Mouse (Mus musculus): ENCODE data around the gene Fig4. TPM values are rescaled to one million over a fixed set of nuclear protein-coding genes. Genes with fewer than 3 reads are reported as not detected.

The Fig4 gene
- polyA plus RNA-seq, 1 experiment from 2014 or later: 16.7 TPM

GRCm38 (mm10) chr10:41288771-41289415 lies 14.2 kb downstream of the Fig4 start:
- no peaks in the 10 kb centered on the region; the same call in 1 of the 2 replicates for H3K36me3 ChIP-seq (replicated peaks)
- no peak overlapping the region for H3K4me3 ChIP-seq
- peaks cover 26% of the 10 kb centered on the region for H3K4me1 ChIP-seq
- WGBS: 42% methylated on average over 16 of the region's 16 CpGs
- DNase-seq (ENCODE audit: extremely low spot score, low spot score): peak; percentile 91
- peak overlapping the region; percentile 82 for H3K27ac ChIP-seq
- no peaks in the 10 kb centered on the region for H3K27me3 ChIP-seq (ENCODE audit: poor library complexity, severe bottlenecking)
- no peaks in the 10 kb centered on the region for H3K9me3 ChIP-seq

DNA sequence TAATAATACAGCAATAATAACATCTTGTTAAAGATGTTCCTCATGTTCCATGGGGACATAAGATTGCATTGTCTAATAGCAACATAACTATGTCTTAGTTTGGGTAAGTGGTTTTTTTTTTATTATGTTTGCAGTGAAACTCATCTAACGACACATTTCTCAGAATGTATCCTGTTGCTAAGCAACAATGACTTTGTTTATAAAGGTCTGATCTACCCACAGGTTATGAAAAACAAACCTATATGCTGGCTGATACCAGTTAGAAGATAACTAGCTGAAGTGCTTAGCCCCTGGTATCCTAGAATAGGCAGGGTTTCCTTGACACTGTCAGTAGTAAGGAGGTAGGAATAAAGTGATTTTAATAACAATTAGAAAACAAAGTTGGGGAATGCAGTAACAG lies 15.0 kb downstream of the Fig4 start:
- DNase-seq (ENCODE audit: extremely low spot score, low spot score): no peak
- WGBS: 90% methylated on average over 1 of the region's 1 CpGs
- Histone ChIP-seq H3K4me1 (peaks cover 20% of the 10 kb centered on the region), H3K27ac (0 out of 2 replicates have a peak overlapping the region, but pooled peaks have one; percentile 82), H3K27me3 (ENCODE audit: poor library complexity, severe bottlenecking) (no peaks in the 10 kb centered on the region), H3K4me3 (no peak overlapping the region), H3K9me3 (no peaks in the 10 kb centered on the region), H3K36me3 (replicated peaks) (no peaks in the 10 kb centered on the region; the same call in 1 of the 2 replicates)

DNA sequence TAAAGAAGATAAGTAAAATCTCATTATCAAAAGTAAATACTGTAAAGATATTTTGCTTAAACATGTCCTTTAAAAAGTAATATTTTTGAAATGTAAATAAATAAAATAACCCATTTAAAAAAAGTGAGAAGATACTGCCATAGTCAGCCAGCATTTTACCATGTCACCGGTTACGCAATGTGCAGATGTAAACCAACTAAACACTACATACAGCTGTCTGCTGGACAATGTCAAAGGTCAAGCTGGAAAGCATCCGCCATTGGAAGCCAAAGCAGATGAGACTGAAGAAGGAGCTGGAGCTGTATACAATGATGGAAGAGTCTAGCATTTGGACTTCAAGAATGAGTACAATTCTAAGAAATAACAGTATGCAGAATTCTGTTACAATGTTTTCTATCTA lies 15.4 kb downstream of the Fig4 start:
- peaks cover 16% of the 10 kb centered on the region for H3K4me1 ChIP-seq
- no peaks in the 10 kb centered on the region for H3K27me3 ChIP-seq (ENCODE audit: poor library complexity, severe bottlenecking)
- no peak overlapping the region for H3K27ac ChIP-seq
- H3K4me3 ChIP-seq: no peak overlapping the region
- H3K9me3 ChIP-seq: no peaks in the 10 kb centered on the region
- DNase-seq (ENCODE audit: extremely low spot score, low spot score): no peak
- WGBS: 90% methylated on average over 3 of the region's 3 CpGs
- no peaks in the 10 kb centered on the region; the same call in 1 of the 2 replicates for H3K36me3 ChIP-seq (replicated peaks)

GRCm38 (mm10) chr10:41282086-41282485 lies 21.0 kb downstream of the Fig4 start:
- Histone ChIP-seq H3K9me3 (no peaks in the 10 kb centered on the region), H3K27me3 (ENCODE audit: poor library complexity, severe bottlenecking) (no peaks in the 10 kb centered on the region), H3K4me3 (no peak overlapping the region), H3K27ac (no peak overlapping the region), H3K4me1 (no peaks in the 10 kb centered on the region), H3K36me3 (replicated peaks) (no peaks in the 10 kb centered on the region; the same call in 1 of the 2 replicates)
- no peak for DNase-seq (ENCODE audit: extremely low spot score, low spot score)
- 92% methylated on average over 2 of the region's 2 CpGs for WGBS

GRCm38 (mm10) chr10:41280796-41281195 lies 22.3 kb downstream of the Fig4 start:
- Histone ChIP-seq H3K27me3 (ENCODE audit: poor library complexity, severe bottlenecking) (no peaks in the 10 kb centered on the region), H3K9me3 (no peaks in the 10 kb centered on the region), H3K4me1 (no peaks in the 10 kb centered on the region), H3K36me3 (replicated peaks) (no peaks in the 10 kb centered on the region; the same call in 1 of the 2 replicates), H3K4me3 (no peak overlapping the region), H3K27ac (no peak overlapping the region)
- DNase-seq (ENCODE audit: extremely low spot score, low spot score): no peak
- WGBS: 94% methylated on average over 2 of the region's 2 CpGs

- no peak for DNase-seq (ENCODE audit: extremely low spot score, low spot score)
- no peak overlapping the region for H3K27ac ChIP-seq
- no peaks in the 10 kb centered on the region for H3K27me3 ChIP-seq (ENCODE audit: poor library complexity, severe bottlenecking)
- no peaks in the 10 kb centered on the region for H3K4me1 ChIP-seq
- 66% methylated on average over 6 of the region's 6 CpGs for WGBS
- no peak overlapping the region for H3K4me3 ChIP-seq
- no peaks in the 10 kb centered on the region for H3K9me3 ChIP-seq
- H3K36me3 ChIP-seq (replicated peaks): no peaks in the 10 kb centered on the region; the same call in 1 of the 2 replicates
These were observed 22.9 kb downstream of the Fig4 start for GRCm38 (mm10) chr10:41280177-41280576.

GRCm38 (mm10) chr10:41278808-41279207 lies 24.3 kb downstream of the Fig4 start:
- Histone ChIP-seq H3K27me3 (ENCODE audit: poor library complexity, severe bottlenecking) (no peaks in the 10 kb centered on the region), H3K27ac (no peak overlapping the region), H3K4me1 (no peaks in the 10 kb centered on the region), H3K4me3 (no peak overlapping the region), H3K36me3 (replicated peaks) (no peaks in the 10 kb centered on the region), H3K9me3 (no peaks in the 10 kb centered on the region)
- no peak for DNase-seq (ENCODE audit: extremely low spot score, low spot score)
- WGBS: 94% methylated on average over 1 of the region's 1 CpGs

- H3K27me3 ChIP-seq (ENCODE audit: poor library complexity, severe bottlenecking): no peaks in the 10 kb centered on the region
- WGBS: 85% methylated on average over 1 of the region's 1 CpGs
- no peaks in the 10 kb centered on the region for H3K4me1 ChIP-seq
- H3K4me3 ChIP-seq: no peak overlapping the region
- H3K9me3 ChIP-seq: no peaks in the 10 kb centered on the region
- no peak for DNase-seq (ENCODE audit: extremely low spot score, low spot score)
- H3K36me3 ChIP-seq (replicated peaks): no peaks in the 10 kb centered on the region
- H3K27ac ChIP-seq: no peak overlapping the region
These were observed 28.2 kb downstream of the Fig4 start for GRCm38 (mm10) chr10:41274871-41275270.

DNA sequence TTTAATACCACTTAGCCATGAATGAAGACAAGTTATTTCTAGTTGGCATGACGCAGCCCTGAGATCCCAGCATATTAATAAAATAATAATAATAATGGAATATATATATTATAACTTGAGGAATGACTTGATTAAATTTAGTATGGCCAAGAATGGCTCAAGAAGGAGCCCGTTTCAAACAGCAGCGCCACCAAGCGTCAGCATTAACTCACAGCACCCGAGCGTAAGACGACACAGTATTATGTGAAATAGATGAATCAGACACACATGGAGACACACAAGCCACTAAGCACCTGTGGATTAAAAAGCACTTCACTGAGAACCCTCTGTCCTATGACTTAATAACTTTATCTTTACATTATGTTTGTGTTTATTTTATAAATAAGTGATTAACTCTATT lies 31.2 kb downstream of the Fig4 start:
- Histone ChIP-seq H3K9me3 (no peaks in the 10 kb centered on the region), H3K27me3 (ENCODE audit: poor library complexity, severe bottlenecking) (no peaks in the 10 kb centered on the region), H3K27ac (no peak overlapping the region), H3K4me1 (no peaks in the 10 kb centered on the region), H3K36me3 (replicated peaks) (no peaks in the 10 kb centered on the region), H3K4me3 (no peak overlapping the region)
- WGBS: 46% methylated on average over 7 of the region's 7 CpGs
- DNase-seq (ENCODE audit: extremely low spot score, low spot score): no peak

GRCm38 (mm10) chr10:41261889-41262288 lies 41.2 kb downstream of the Fig4 start:
- H3K36me3 ChIP-seq (replicated peaks): peaks cover 6% of the 10 kb centered on the region

DNA sequence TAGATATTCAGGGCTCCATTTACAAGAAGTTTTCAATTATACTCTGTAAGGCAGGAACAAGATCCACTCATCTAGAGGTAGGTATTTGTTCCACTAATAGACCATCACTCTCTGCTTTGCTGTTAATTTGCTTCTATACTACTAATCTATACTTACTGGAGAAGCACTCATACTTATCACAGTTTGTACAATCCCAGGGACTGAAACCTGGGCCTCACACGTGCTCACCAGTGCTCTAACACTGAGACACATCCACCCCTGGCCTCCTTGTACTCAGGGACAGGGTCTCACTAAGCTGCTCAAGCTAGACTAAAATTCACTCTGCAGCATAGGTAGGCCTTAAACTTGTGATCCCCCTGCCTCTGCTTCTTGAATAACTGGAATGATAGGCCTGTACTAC lies 41.8 kb downstream of the Fig4 start:
- H3K4me3 ChIP-seq: no peak overlapping the region
- DNase-seq (ENCODE audit: extremely low spot score, low spot score): no peak
- no peaks in the 10 kb centered on the region for H3K27me3 ChIP-seq (ENCODE audit: poor library complexity, severe bottlenecking)
- 59% methylated on average over 1 of the region's 1 CpGs for WGBS
- H3K36me3 ChIP-seq (replicated peaks): peaks cover 6% of the 10 kb centered on the region
- H3K9me3 ChIP-seq: no peaks in the 10 kb centered on the region
- peaks cover 6% of the 10 kb centered on the region; the same call in 1 of the 2 replicates for H3K4me1 ChIP-seq
- no peak overlapping the region for H3K27ac ChIP-seq

More at GRCm38 (mm10) chr10:41261889-41262288, 41.2 kb downstream of the Fig4 start:
- no peak for DNase-seq (ENCODE audit: extremely low spot score, low spot score)
- H3K4me1 ChIP-seq: peaks cover 6% of the 10 kb centered on the region; the same call in 1 of the 2 replicates
- no peaks in the 10 kb centered on the region for H3K9me3 ChIP-seq
- no peak overlapping the region for H3K4me3 ChIP-seq
- H3K27me3 ChIP-seq (ENCODE audit: poor library complexity, severe bottlenecking): no peaks in the 10 kb centered on the region
- H3K27ac ChIP-seq: no peak overlapping the region

DNA sequence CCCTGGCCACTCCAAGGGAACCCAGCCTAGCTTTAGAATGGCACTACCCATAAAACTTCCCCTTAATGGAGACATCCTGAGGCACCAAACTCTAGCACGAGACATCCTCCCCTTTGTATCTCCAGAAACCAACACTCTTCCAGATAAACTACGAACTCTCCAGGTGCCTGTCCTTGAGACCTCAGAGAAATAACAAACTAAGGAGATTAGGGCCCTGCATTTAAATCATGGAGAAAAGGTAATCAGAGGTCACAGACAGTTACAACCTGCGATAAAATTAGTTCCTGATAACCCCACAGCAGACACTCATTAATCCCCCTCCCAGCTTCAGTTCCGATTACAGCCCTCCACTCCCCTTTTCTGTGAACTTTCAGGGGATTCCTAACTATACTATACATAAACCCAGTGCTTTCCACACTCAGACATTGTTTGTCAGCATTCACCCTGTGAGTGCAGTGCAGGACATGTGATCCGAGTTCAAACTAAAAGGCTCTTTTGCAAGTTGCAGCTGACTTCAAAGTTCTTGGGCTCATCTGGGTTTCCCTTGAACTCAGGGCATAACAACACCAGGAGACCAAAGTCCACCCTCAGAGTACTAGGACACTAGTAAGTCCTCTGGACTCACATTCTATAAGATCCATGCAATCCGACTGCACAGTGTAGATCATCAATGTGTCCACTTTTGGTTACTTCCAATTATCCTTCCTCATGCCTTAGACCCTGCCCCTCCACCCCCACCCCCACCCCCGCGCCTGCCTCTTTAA lies 42.6 kb downstream of the Fig4 start:
- H3K36me3 ChIP-seq (replicated peaks): peaks cover 9% of the 10 kb centered on the region
- H3K4me1 ChIP-seq: peaks cover 6% of the 10 kb centered on the region; the same call in 1 of the 2 replicates
- no peak overlapping the region for H3K4me3 ChIP-seq
- no peak overlapping the region for H3K27ac ChIP-seq
- H3K27me3 ChIP-seq (ENCODE audit: poor library complexity, severe bottlenecking): no peaks in the 10 kb centered on the region
- no peak for DNase-seq (ENCODE audit: extremely low spot score, low spot score)
- H3K9me3 ChIP-seq: no peaks in the 10 kb centered on the region
- WGBS: 46% methylated on average over 8 of the region's 8 CpGs

DNA sequence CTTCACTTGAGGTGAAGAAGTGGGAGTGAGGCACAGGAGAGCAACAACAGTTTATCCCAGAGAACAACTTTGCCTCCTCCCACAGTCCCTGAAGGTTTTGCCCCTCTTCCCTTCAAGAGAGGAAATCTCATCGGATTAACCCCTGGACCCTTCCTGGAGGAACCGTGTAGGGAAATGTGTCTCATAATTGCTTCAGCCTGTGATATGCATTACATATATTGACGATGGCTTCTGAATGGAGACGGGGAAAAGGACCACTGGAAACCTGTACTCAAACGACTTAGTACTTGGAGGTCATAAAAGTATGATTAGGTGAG lies 52.4 kb downstream of the Fig4 start:
- Histone ChIP-seq H3K27ac (peak overlapping the region; percentile 51), H3K4me1 (peaks cover 14% of the 10 kb centered on the region), H3K36me3 (replicated peaks) (peaks cover 14% of the 10 kb centered on the region), H3K4me3 (no peak overlapping the region), H3K9me3 (no peaks in the 10 kb centered on the region), H3K27me3 (ENCODE audit: poor library complexity, severe bottlenecking) (no peaks in the 10 kb centered on the region)
- WGBS: 67% methylated on average over 5 of the region's 5 CpGs
- no peak for DNase-seq (ENCODE audit: extremely low spot score, low spot score)
